Mouse (Mus musculus): ENCODE measurements around the gene Cdh13. TPM values are rescaled to one million over a fixed set of nuclear protein-coding genes. Genes with fewer than 3 reads are reported as not detected.
"Not testable (repeated sequence)": the region's sequence is repeated elsewhere in the genome, so short reads cannot be mapped to it uniquely, and the experiment has no call there.

Gene Cdh13
- polyA plus RNA-seq, 1 experiment from 2014 or later: 120 TPM

DNA sequence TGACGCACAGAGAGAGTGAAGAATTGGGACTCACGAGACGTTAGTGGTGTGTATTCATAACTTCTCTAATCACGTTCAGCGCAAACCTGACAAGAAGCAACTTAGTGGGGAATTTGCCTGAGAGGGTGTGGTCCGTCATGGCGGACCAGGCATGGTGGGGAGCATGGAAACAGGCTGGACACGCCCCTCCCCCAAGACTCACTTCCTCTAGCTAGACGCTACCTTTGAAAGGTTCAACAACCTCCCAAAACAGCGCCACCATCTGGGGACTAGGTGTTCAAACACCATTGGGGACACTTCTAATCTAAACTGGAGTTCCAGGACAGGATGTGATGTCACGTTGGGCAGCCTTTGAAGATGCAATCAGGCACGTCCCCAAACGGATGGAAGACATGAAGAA lies 1011.9 kb downstream of the Cdh13 start:
- Histone ChIP-seq H3K27ac (replicated peaks) (no peak overlapping the region), H3K9ac (replicated peaks) (no peak overlapping the region), H3K36me3 (no peaks in the 10 kb centered on the region), H3K4me1 (no peaks in the 10 kb centered on the region), H3K4me2 (no peak overlapping the region), H3K9me3 (replicated peaks) (no peaks in the 10 kb centered on the region), H3K27me3 (replicated peaks) (no peaks in the 10 kb centered on the region), H3K4me3 (replicated peaks) (no peak overlapping the region)
- 82% methylated on average over 13 of the region's 13 CpGs for whole genome bisulfite sequencing
- ATAC-seq (ENCODE audit: low FRiP score): no peak

- not testable (repeated sequence) for H3K36me3 ChIP-seq; H3K27me3 ChIP-seq (replicated peaks); H3K9me3 ChIP-seq (replicated peaks); ATAC-seq (ENCODE audit: low FRiP score); H3K4me1 ChIP-seq; H3K4me2 ChIP-seq; H3K4me3 ChIP-seq (replicated peaks); H3K27ac ChIP-seq (replicated peaks); H3K9ac ChIP-seq (replicated peaks)
- WGBS: 41% methylated on average over 3 of the region's 3 CpGs
These were observed 1014.2 kb downstream of the Cdh13 start for GRCm38 (mm10) chr8:119297752-119298151.

DNA sequence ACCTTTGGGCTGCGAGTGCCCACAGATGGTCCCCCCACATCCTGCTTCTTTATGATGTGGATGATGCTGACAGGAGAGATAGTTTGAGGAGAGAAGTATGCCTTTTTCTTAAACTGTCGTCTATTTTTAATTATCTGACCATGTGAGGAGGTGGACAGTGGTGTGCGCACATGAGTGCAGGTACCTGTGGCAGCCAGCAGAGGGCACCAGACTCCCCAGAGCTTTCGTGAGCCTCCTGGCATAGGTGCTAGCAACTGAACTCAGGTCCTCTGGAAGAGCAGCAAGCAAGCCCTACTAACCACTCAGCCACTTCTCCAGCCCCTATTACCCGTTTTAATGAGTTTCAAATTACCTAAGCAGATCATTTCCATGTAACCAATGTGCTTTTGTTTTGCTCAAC lies 1016.8 kb downstream of the Cdh13 start:
- Histone ChIP-seq H3K4me3 (replicated peaks) (no peak overlapping the region), H3K9ac (replicated peaks) (no peak overlapping the region), H3K27ac (replicated peaks) (no peak overlapping the region), H3K36me3 (no peaks in the 10 kb centered on the region), H3K4me1 (no peaks in the 10 kb centered on the region), H3K9me3 (replicated peaks) (no peaks in the 10 kb centered on the region), H3K4me2 (no peak overlapping the region), H3K27me3 (replicated peaks) (no peaks in the 10 kb centered on the region)
- WGBS: 93% methylated on average over 5 of the region's 5 CpGs
- ATAC-seq (ENCODE audit: low FRiP score): no peak

- WGBS: 84% methylated on average over 8 of the region's 8 CpGs
- Histone ChIP-seq H3K9me3 (replicated peaks) (no peaks in the 10 kb centered on the region), H3K9ac (replicated peaks) (no peak overlapping the region), H3K4me3 (replicated peaks) (no peak overlapping the region), H3K36me3 (no peaks in the 10 kb centered on the region), H3K4me1 (no peaks in the 10 kb centered on the region), H3K4me2 (no peak overlapping the region), H3K27me3 (replicated peaks) (no peaks in the 10 kb centered on the region), H3K27ac (replicated peaks) (no peak overlapping the region)
- ATAC-seq (ENCODE audit: low FRiP score): no peak
These were observed 1020.7 kb downstream of the Cdh13 start for GRCm38 (mm10) chr8:119304196-119304595.

- Histone ChIP-seq H3K9ac (replicated peaks) (no peak overlapping the region), H3K4me1 (no peaks in the 10 kb centered on the region), H3K27me3 (replicated peaks) (0 out of 2 replicates have a peak, but pooled peaks cover 2% of the 10 kb centered on the region), H3K4me3 (replicated peaks) (no peak overlapping the region), H3K4me2 (no peak overlapping the region), H3K36me3 (0 out of 2 replicates have a peak, but pooled peaks cover 6% of the 10 kb centered on the region), H3K27ac (replicated peaks) (no peak overlapping the region), H3K9me3 (replicated peaks) (no peaks in the 10 kb centered on the region)
- 35% methylated on average over 3 of the region's 3 CpGs for WGBS
- ATAC-seq (ENCODE audit: low FRiP score): no peak
These were observed 1027.9 kb downstream of the Cdh13 start for GRCm38 (mm10) chr8:119311412-119311811.

GRCm38 (mm10) chr8:119323215-119323614 lies 1039.7 kb downstream of the Cdh13 start:
- no peaks in the 10 kb centered on the region for H3K4me1 ChIP-seq

DNA sequence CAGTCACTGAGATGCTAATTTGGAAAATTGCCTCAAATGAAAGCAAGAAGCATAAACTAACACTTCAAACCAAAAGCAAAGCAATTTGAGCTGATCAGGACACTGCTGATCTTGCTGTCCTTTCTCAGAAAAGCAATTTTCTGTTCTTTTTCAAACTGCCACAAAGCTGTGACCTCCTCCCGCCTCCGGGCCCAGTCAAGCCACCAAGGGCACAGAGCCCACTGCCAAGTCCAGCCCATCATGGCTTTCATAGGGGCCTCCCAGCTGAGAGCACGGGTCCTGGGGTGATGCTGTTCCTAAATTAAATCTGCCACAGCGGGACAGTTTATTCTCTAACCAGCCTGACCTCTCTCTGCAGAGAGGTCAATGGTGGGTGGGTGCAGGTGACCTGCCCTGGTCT lies 1056.0 kb downstream of the Cdh13 start:
- H3K4me3 ChIP-seq (replicated peaks): no peak overlapping the region
- H3K27me3 ChIP-seq (replicated peaks): 0 out of 2 replicates have a peak, but pooled peaks cover 5% of the 10 kb centered on the region
- H3K27ac ChIP-seq (replicated peaks): no peak overlapping the region
- peaks cover 7% of the 10 kb centered on the region; the same call in 1 of the 2 replicates for H3K4me1 ChIP-seq
- H3K9me3 ChIP-seq (replicated peaks): no peaks in the 10 kb centered on the region
- ATAC-seq (ENCODE audit: low FRiP score): no peak
- WGBS: 89% methylated on average over 4 of the region's 4 CpGs
- no peak overlapping the region for H3K4me2 ChIP-seq
- no peaks in the 10 kb centered on the region for H3K36me3 ChIP-seq
- H3K9ac ChIP-seq (replicated peaks): no peak overlapping the region

More at GRCm38 (mm10) chr8:119323215-119323614, 1039.7 kb downstream of the Cdh13 start:
- no peak overlapping the region for H3K4me3 ChIP-seq (replicated peaks)
- H3K27ac ChIP-seq (replicated peaks): no peak overlapping the region
- no peaks in the 10 kb centered on the region for H3K27me3 ChIP-seq (replicated peaks)
- no peak overlapping the region for H3K4me2 ChIP-seq
- no peaks in the 10 kb centered on the region for H3K9me3 ChIP-seq (replicated peaks)
- H3K9ac ChIP-seq (replicated peaks): no peak overlapping the region
- H3K36me3 ChIP-seq: no peaks in the 10 kb centered on the region
- no peak for ATAC-seq (ENCODE audit: low FRiP score)
- WGBS: 58% methylated on average over 6 of the region's 6 CpGs

DNA sequence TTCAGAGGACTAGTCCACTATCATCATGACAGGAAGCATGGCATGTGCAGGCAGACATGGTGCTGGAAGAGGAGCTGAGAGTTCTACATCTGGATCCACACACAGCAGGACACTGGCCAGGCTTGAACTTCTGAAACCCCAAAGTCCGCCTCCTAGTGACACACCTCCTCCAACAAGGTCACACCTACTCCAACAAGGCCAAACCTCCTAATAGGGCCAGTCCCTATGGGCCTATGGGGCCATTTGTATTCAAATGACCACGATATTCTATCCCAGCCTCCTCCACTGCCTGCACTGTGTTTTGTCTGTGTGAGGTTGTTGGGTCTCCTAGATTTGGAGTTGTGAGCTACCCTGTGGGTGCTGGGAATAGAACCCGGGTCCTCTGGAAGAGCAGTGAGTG lies 1060.1 kb downstream of the Cdh13 start:
- ATAC-seq (ENCODE audit: low FRiP score): peak; percentile 11; the same call in 1 of the 2 replicates
- WGBS: 80% methylated on average over 3 of the region's 3 CpGs
- Histone ChIP-seq H3K4me2 (peak overlapping the region; percentile 53), H3K9ac (replicated peaks) (no peak overlapping the region), H3K4me3 (replicated peaks) (peak overlapping the region; percentile 93), H3K36me3 (peaks cover 23% of the 10 kb centered on the region), H3K27me3 (replicated peaks) (0 out of 2 replicates have a peak, but pooled peaks cover 5% of the 10 kb centered on the region), H3K27ac (replicated peaks) (peak overlapping the region; percentile 71), H3K4me1 (peaks cover 17% of the 10 kb centered on the region), H3K9me3 (replicated peaks) (no peaks in the 10 kb centered on the region)

DNA sequence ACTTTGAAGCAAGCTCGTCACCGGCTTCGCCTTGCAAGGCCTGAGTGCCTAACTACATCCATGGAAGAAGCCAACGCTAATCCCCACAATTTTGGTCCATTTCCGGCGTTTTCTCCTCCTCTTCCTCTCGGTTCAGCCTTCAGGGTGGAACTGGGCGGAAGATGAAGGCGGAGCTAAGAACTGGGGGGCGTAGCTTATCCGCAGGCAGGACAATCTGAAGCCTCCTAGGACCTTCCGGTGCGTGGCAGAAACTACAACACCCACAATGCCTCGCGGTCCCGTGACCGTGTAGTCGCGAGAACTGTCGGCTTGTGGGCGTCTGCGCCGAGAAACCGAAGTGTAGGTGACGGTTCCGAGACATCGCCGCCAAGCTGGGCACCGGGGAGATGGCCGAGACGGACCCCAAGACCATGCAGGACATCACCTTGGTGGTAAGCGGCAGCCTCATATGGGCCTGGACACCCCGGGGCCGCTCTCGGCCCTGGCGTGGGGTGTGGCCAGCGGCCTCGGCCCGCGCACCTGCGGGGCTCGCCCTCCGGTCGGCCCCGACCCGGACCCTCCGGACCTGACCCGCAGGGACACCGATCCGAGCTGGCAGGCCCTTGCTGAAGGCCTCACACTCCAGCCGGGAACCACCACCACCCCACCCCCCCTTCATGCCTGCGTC lies 1060.8 kb downstream of the Cdh13 start, which contains the start of gene Hsbp1:
Gene Hsbp1 (plus strand): TSS at position 299 of the 667 bp plus-strand sequence.
- no peaks in the 10 kb centered on the region for H3K9me3 ChIP-seq (replicated peaks)
- peaks cover 17% of the 10 kb centered on the region for H3K4me1 ChIP-seq
- H3K36me3 ChIP-seq: peaks cover 30% of the 10 kb centered on the region
- peak within 1 kb of the TSS; percentile 94 for H3K9ac ChIP-seq (replicated peaks)
- H3K27ac ChIP-seq (replicated peaks): peak within 1 kb of the TSS; percentile 82
- H3K4me3 ChIP-seq (replicated peaks): peak within 1 kb of the TSS; percentile 93
- 2% methylated on average over 52 of the region's 52 CpGs for WGBS
- H3K27me3 ChIP-seq (replicated peaks): 0 out of 2 replicates have a peak, but pooled peaks cover 5% of the 10 kb centered on the region
- H3K4me2 ChIP-seq: peak within 1 kb of the TSS; percentile 65
- peak; percentile 99 for ATAC-seq (ENCODE audit: low FRiP score)

GRCm38 (mm10) chr8:119345029-119345682 lies 1061.6 kb downstream of the Cdh13 start:
- Histone ChIP-seq H3K36me3 (peaks cover 34% of the 10 kb centered on the region), H3K9me3 (replicated peaks) (no peaks in the 10 kb centered on the region), H3K27me3 (replicated peaks) (0 out of 2 replicates have a peak, but pooled peaks cover 5% of the 10 kb centered on the region), H3K4me1 (peaks cover 17% of the 10 kb centered on the region), H3K27ac (replicated peaks) (no peak overlapping the region), H3K4me2 (peak overlapping the region; percentile 65), H3K4me3 (replicated peaks) (peak overlapping the region; percentile 93), H3K9ac (replicated peaks) (peak overlapping the region; percentile 94)
- 57% methylated on average over 22 of the region's 22 CpGs for WGBS
- ATAC-seq (ENCODE audit: low FRiP score): no peak

DNA sequence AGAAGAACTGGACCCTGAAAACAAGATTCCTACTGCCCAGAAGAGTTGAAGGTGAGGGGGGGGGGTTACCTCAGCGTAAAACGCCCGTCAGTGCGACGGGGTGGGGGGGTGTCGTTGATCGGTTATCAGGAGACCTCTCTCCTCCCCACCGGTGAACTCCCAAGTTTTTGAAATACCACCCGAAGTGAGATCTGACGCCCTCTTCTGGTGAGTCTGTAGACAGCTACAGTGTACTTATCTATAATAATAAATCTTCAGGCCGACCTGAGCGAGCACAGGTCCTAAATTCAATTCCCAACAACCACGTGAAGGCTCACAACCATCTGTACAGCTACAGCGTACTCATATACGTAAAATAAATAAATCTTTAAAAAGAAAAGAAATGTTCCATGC lies 1062.1 kb downstream of the Cdh13 start:
- 84% methylated on average over 15 of the region's 15 CpGs for WGBS
- ATAC-seq (ENCODE audit: low FRiP score): no peak
- Histone ChIP-seq H3K4me1 (peaks cover 17% of the 10 kb centered on the region), H3K36me3 (peaks cover 37% of the 10 kb centered on the region), H3K27me3 (replicated peaks) (0 out of 2 replicates have a peak, but pooled peaks cover 5% of the 10 kb centered on the region), H3K4me3 (replicated peaks) (peak overlapping the region; percentile 93), H3K9me3 (replicated peaks) (no peaks in the 10 kb centered on the region), H3K9ac (replicated peaks) (no peak overlapping the region), H3K27ac (replicated peaks) (no peak overlapping the region), H3K4me2 (peak overlapping the region; percentile 65)

GRCm38 (mm10) chr8:119351647-119352046 lies 1068.1 kb downstream of the Cdh13 start:
- no peak for ATAC-seq (ENCODE audit: low FRiP score)

More at GRCm38 (mm10) chr8:119351647-119352046, 1068.1 kb downstream of the Cdh13 start:
- no peak overlapping the region for H3K4me2 ChIP-seq
- no peak overlapping the region for H3K27ac ChIP-seq (replicated peaks)
- no peaks in the 10 kb centered on the region for H3K4me1 ChIP-seq
- peaks cover 34% of the 10 kb centered on the region for H3K36me3 ChIP-seq
- WGBS: 94% methylated on average over 19 of the region's 19 CpGs
- H3K27me3 ChIP-seq (replicated peaks): no peaks in the 10 kb centered on the region
- H3K4me3 ChIP-seq (replicated peaks): no peak overlapping the region
- H3K9me3 ChIP-seq (replicated peaks): no peaks in the 10 kb centered on the region
- H3K9ac ChIP-seq (replicated peaks): no peak overlapping the region

Data from neural tube, embryonic 15.5 days (tissue).